Mouse (Mus musculus): ENCODE results near the gene Mef2c. TPM values are rescaled to one million over a fixed set of nuclear protein-coding genes. Genes with fewer than 3 reads are reported as not detected.

Gene Mef2c
- total and polyA plus RNA-seq, 3 experiments, result 99.9 to 159 (median 107) TPM

- Histone ChIP-seq H3K9me3 (replicated peaks; ENCODE audit: low read length) (no peaks in the 10 kb centered on the region), H3K4me2 (ENCODE audit: insufficient read depth, low read depth, poor library complexity, severe bottlenecking) (no peak overlapping the region), H3K36me3 (replicated peaks in 1 of 2; ENCODE audit: control insufficient read depth in 1 of 2, insufficient read depth in 1 of 2, low read length in 1 of 2) (no peaks in the 10 kb centered on the region), H3K79me2 (replicated peaks; ENCODE audit: control insufficient read depth, extremely low read depth, insufficient read depth, poor library complexity, severe bottlenecking) (no peaks in the 10 kb centered on the region), H3K9ac (ENCODE audit: insufficient read depth, low read depth) (0 out of 2 replicates have a peak overlapping the region, but pooled peaks have one; percentile 1), H3K4me3 (replicated peaks in 1 of 3; ENCODE audit: low read depth in 2 of 3, low read length in 2 of 3, poor library complexity in 1 of 3) (peak overlapping the region in 1 of 3 experiments; percentile 9), H3K4me1 (ENCODE audit: control insufficient read depth in 1 of 2, insufficient read depth in 2 of 2) (0 out of 4 replicates have a peak, but pooled peaks cover 0 to 3% of the 10 kb centered on the region in 2 experiments), H3K27me3 (replicated peaks) (no peaks in the 10 kb centered on the region), H3K27ac (ENCODE audit: insufficient read depth, low read depth) (no peak overlapping the region)
- in situ Hi-C loops (cut with MboI; ENCODE audit: low pct_ligation_motif_present, low pct_unique_long_range_greater_than_20kb, low sequenced_read_pairs) (no loop called here), dilution Hi-C loops (cut with MboI; ENCODE audit: extremely low pct_ligation_motif_present, extremely low pct_unique_long_range_greater_than_20kb, low sequenced_read_pairs) (no loop called here)
- DNase-seq (ENCODE audit: extremely low read depth), result no peak
- peak; percentile 56 for TF ChIP-seq BHLHE40 (IDR thresholded peaks at IDR 0.05; ENCODE audit: low read depth, low read length)
- TF ChIP-seq HCFC1 (IDR thresholded peaks at IDR 0.05; ENCODE audit: low read depth, low read length), result no peak
- no peak for TF ChIP-seq SIN3A (IDR thresholded peaks at IDR 0.05; ENCODE audit: low read length)
- TF ChIP-seq POLR2A (IDR thresholded peaks at IDR 0.05; ENCODE audit: low read depth, low read length), result no peak
- no peak for TF ChIP-seq JUND (conservative IDR thresholded peaks at IDR 0.05; ENCODE audit: low read depth, low read length)
Measured at GRCm38 (mm10) chr13:83517660-83518609, 14.1 kb downstream of the Mef2c start.

DNA sequence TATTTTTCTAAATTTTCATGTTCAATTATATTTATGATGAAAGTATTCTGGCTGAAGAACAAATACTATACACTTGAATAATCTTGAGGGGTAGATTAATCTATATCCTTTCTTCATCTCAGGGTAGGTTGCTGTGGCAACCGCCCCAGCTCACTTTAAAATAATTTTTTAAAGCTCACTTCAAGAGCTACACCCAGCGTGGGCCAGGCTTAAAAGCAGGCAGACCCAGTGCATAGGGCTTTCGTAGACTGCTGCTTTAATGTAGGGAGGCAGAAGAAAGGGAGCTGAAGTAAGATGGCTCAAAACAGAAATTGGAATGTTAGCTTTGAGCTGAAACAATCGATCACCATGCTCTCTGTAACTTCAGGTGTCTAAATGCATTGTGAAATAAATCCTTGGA, 17.0 kb downstream of the Mef2c start:
- TF ChIP-seq NELFE (IDR thresholded peaks at IDR 0.05; ENCODE audit: low read depth, low read length) (no peak), UBTF (IDR thresholded peaks at IDR 0.05; ENCODE audit: low read depth, low read length) (no peak), ELF1 (IDR thresholded peaks at IDR 0.05; ENCODE audit: low read depth, low read length) (no peak), CTCF (conservative IDR thresholded peaks at IDR 0.05 in 1 of 2, IDR thresholded peaks at IDR 0.05 in 1 of 2; ENCODE audit: low read depth in 2 of 2, low read length in 2 of 2) (no peak), TCF12 (IDR thresholded peaks at IDR 0.05; ENCODE audit: low read depth, low read length) (no peak), POLR2A (IDR thresholded peaks at IDR 0.05; ENCODE audit: low read depth, low read length) (no peak), USF1 (IDR thresholded peaks at IDR 0.05; ENCODE audit: low read depth, low read length) (no peak), RCOR1 (conservative IDR thresholded peaks at IDR 0.05; ENCODE audit: low read depth, low read length) (no peak), CHD2 (IDR thresholded peaks at IDR 0.05; ENCODE audit: low read length) (no peak), USF2 (conservative IDR thresholded peaks at IDR 0.05; ENCODE audit: low read depth, low read length) (no peak), JUND (conservative IDR thresholded peaks at IDR 0.05; ENCODE audit: low read depth, low read length) (no peak), MYC (IDR thresholded peaks at IDR 0.05; ENCODE audit: low read depth, low read length) (no peak), MAX (IDR thresholded peaks at IDR 0.05; ENCODE audit: low read length) (no peak), CHD1 (IDR thresholded peaks at IDR 0.05; ENCODE audit: low read depth, low read length) (no peak), BHLHE40 (IDR thresholded peaks at IDR 0.05; ENCODE audit: low read depth, low read length) (no peak), EP300 (IDR thresholded peaks at IDR 0.05; ENCODE audit: low read length) (no peak)
- H3K9ac ChIP-seq (ENCODE audit: insufficient read depth, low read depth), result no peak overlapping the region
- dilution Hi-C loops (cut with MboI; ENCODE audit: extremely low pct_ligation_motif_present, extremely low pct_unique_long_range_greater_than_20kb, low sequenced_read_pairs) (no loop called here), in situ Hi-C loops (cut with MboI; ENCODE audit: low pct_ligation_motif_present, low pct_unique_long_range_greater_than_20kb, low sequenced_read_pairs) (no loop called here)
- no peak overlapping the region for H3K4me3 ChIP-seq (replicated peaks in 1 of 3; ENCODE audit: low read depth in 2 of 3, low read length in 2 of 3, poor library complexity in 1 of 3)
- H3K27ac ChIP-seq (ENCODE audit: insufficient read depth, low read depth), result no peak overlapping the region
- H3K4me1 ChIP-seq (ENCODE audit: control insufficient read depth in 1 of 2, insufficient read depth in 2 of 2), result 0 out of 4 replicates have a peak, but pooled peaks cover 0 to 3% of the 10 kb centered on the region in 2 experiments
- H3K4me2 ChIP-seq (ENCODE audit: insufficient read depth, low read depth, poor library complexity, severe bottlenecking), result no peak overlapping the region
- H3K79me2 ChIP-seq (replicated peaks; ENCODE audit: control insufficient read depth, extremely low read depth, insufficient read depth, poor library complexity, severe bottlenecking), result peaks cover 9% of the 10 kb centered on the region
- no peak for DNase-seq (ENCODE audit: extremely low read depth)
- H3K36me3 ChIP-seq (replicated peaks in 1 of 2; ENCODE audit: control insufficient read depth in 1 of 2, insufficient read depth in 1 of 2, low read length in 1 of 2), result no peaks in the 10 kb centered on the region
- H3K9me3 ChIP-seq (replicated peaks; ENCODE audit: low read length), result peaks cover 5% of the 10 kb centered on the region
- no peaks in the 10 kb centered on the region for H3K27me3 ChIP-seq (replicated peaks)

Data from CH12.LX (cell line).